Mouse (Mus musculus) megakaryocyte progenitor cell, adult 5-6 weeks (primary cell): ENCODE results near the gene St6gal1. TPM values are rescaled to one million over a fixed set of nuclear protein-coding genes. Genes with fewer than 3 reads are reported as not detected.

Experiments used
- ATAC-seq: replicated peaks from 2 replicates; pipeline ENCODE4 v1.8.0; 2016; ENCODE audit warnings: mild to moderate bottlenecking, moderate TSS enrichment, inconsistent platforms; ENCODE audit not compliant: poor library complexity
- total RNA-seq, 2 experiments: library from RNA; stranded (forward) in 1 of 2; stranded (reverse) in 1 of 2; fragments of 157-497, 149-512 nt in 1 of 2; fragments of 200-1000 nt in 1 of 2; gene quantifications; 2 replicates each; pipeline versions ENCODE4 v1.2.3 to v1.2.4; 2015 to 2017

The St6gal1 gene
- total RNA-seq, 2 experiments from 2014 or later = 0.37 to 1.2 TPM

DNA sequence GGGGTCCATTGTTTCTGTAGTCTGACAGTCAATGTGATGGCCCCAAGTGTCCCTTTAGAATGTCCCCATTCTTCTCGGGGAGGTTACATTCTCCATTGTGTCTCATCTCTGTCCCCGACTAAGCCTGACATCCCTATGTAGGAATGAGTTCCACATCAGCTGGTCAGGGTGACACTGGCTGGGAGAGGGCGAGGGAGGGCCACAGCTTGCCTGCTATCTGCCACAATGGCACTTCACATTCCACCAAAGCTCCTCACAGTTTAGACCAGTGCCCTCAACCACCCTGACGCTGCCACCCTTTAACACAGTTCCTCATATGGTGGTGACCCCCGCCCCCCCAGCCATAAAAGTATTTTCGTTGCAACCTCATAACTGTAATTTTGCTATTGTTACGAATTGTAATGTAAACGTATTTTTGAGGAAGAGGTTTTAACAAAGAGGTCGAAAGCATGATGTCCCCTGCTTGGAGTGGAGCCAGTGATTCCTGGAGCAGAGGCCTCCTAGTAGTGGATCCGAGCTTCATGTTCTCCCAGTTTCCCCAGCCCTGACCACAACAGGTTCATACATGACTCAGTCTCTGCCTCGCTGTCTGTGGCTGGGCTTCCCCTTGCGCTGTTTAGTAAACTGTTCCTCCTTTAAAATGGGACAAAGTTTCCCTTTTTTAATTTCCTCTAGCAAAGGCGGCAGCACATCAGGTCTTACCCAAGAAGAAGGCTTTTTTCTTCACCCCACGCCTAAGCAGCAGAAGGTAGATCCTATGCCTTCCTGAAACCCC is 47.4 kb downstream of the St6gal1 start:
- peak; percentile 67 for ATAC-seq

DNA sequence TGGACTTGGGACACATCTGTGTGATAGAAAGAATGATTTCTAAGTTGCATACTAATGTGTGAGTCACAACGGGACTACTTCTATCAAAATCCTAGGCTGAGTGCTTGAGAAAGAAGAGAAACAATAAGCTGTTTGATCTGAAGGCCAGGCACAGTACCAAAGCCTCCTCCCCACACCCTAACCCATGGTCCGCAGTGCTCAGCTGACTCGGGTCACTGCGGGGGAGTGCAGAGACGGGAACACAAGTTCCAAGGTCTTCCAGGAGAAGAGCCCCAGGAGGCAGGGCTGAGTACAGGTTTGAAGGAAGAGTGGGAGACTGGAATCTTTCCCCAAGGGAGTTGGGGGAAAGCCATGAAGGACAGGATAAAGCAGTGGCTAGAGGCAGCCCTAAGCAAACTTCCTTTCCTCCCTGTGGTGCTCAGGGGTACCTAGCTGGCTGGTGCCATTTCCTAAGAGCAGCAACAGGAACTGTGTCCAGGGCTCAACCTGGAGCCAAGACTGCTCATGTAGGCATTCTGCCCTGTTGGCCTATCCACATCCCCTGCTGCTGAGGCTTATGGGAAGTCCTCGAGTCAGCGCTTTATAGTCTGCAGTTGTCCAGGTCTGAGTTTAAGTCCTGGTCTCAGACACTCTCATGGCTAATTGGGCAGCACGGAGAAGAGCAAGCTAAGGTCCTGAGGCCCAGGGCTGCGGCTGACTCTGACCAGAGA is 48.1 kb downstream of the St6gal1 start:
- peak; percentile 21 for ATAC-seq

DNA sequence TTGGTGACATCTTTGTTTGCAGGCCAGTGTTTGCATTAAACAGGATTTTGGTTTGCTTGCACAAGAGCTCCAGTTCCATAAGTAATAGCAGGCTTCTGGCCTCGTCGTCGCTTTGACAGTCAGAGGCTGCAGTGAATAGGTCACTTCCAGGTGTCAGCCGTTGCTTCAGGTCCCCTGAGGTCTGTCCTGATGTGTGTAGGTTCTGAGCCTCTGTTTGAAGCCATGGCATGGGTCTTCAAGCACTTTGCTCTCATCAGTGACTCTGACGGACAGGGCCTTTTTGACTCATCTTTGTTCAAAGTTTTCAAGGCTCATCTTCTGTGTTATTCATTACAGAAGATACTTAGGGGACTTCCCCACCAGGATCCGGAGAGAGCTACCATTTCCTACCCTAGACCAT is 49.5 kb downstream of the St6gal1 start:
- no peak for ATAC-seq

DNA sequence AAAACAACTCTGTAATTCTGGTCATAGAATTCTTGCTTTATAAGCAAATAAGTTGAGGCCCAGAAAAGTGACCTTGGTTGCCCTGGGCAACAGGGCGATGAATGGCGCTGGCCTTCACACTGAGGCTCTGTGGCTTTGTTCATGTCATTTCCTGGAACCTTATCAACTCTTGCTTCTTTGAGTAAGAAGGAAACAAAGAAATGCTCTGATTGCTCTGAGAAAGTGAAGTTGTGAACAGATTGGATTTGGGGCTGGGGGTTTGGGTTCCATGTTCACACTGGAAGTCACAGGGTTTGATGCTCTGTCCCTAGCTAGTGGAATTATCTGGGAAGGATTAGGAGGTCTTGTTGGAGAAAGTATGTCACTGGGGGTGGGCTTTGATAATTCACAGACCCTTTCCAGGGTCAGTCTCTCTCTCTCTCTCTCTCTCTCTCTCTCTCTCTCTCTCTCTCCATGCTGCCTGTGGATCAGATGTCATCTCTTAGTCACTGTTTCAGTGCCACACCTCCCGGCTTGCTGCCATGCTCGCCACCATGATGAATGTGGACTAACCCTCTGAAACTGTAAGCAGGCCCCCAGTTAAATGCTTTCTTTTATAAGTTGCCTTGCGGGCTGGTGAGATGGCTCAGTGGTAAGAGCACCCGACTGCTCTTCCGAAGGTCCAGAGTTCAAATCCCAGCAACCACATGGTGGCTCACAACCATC is 50.2 kb downstream of the St6gal1 start:
- no peak for ATAC-seq

DNA sequence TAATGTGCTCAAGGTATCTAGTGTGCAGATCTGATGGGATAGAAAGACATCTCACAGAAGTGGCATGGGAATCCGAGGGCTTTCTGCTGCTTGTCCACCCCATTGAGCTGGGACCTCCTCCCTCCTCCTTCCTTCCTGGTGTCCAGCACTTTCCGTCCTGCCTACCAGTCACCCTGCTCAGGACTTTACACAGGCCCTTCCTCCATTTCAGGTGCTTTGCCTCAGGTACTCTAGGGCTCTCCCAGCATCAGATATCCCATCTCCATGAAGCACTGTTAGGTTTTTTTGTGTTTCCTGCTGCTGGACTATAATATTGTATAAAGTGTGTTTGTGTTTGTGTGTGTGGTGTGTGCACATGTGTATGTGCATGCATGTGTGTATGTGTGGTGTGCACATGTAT is 51.1 kb downstream of the St6gal1 start:
- no peak for ATAC-seq

DNA sequence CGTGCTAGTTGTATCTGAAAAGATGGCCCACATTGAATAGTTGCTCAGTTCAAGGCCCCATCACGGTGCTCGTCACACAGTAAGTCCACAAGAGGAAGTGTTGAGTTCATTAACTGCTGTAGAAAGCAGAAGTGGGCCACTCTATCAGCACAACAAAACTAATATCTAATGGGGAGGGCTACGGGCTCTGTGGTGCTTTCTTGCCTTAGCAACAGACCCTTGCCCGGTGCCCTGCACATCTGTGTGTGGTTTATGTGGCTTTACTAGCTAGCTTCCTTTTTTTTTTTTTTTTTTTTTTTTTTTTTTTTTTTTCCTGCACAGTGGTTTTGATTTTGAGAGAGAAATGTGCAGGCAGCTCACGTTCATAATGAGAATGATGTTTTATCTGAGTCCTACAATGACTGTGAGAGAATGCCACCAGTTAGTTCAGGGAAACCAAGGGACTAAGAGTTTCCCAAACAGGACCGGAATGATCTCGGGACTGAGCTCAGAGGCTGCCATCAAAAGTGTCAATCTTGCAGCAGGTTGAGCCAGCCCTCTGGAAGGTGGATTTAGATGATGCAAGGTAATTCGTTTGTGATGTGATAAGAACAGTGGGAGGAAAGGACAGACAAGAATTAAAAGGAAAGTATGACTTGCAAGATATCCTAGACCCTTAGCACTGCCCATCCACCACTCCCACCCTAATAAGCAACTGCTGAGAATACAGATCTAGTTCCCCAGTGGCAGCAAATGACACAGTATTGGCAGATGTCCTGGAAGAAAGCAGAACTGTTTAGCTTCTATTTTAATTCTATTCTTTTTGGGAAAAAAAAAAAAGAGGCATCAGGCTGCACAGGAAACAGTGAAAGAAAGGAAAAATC is 55.6 kb downstream of the St6gal1 start:
- ATAC-seq = peak; percentile 96

DNA sequence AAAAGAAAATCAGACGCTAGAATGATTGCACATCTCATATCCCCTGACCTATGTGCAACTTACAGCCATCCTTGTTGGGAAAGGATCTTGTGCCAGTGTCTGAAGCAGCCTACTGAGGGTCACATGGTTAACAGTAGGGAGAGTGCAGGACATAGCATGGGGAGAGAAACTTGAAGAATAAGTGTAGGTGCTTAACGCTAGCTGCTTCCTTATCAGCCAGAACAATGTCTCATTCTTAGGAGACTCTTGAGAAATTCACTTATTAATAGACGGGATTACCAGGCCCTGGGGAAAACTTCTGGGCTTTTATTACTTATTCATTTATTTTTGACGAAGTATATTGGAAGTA is 56.2 kb downstream of the St6gal1 start:
- ATAC-seq = no peak

DNA sequence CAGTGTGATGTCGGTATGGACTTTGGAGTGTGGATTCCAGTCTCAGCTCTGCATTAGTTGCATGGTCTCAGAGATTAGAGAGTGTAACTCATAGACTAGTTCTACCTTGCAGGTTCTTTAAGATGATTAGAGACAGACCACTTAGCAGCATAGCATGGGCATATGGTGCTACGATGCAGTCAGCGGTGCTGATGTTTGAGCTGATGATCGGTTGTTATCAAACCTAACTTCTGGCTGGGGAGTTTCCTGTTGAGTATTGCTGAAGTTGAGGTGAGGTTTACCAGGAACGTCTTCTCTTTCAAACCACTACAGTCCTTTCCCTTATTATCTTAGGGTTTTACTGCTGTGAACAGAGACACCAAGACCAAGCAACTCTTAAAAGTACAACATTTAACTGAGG is 57.7 kb downstream of the St6gal1 start:
- ATAC-seq = no peak

DNA sequence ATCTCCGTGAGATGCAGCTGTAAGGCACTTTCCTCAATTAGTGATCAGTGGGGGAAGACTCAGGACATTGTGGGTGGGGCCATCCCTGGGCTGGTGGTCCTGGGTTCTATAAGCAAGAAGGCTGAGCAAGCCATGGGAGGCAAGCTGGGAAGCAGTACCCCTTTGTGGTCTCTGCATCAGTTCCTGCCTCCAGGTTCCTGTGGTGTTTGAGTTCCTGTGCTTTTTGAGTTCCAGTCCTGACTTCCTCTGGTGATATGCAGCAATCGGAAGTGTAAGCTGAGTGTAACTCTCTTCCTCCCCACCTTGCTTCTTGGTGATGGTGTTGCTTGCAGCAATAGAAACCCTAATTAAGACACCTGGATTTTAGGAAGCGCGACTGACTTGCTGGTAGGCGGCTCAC is 58.4 kb downstream of the St6gal1 start:
- ATAC-seq = no peak

DNA sequence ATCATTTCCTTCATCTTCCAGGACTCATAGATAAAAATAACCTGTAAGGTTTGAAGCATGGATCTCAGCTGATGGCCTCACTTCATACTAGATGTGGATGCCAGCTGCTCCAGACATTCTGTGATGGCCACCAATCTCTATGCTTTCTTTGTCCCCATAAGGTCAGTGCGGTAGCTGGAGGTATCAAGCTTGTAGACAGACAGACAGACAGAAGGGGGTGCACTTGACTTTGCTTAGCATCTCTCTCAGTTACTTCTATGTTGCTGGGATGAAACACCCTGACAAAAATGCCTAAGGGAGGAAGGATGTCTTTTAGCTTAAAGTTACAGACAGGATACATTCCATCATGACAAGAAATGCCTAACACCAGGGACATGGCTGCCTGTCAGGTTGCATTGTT is 59.1 kb downstream of the St6gal1 start:
- ATAC-seq = no peak

DNA sequence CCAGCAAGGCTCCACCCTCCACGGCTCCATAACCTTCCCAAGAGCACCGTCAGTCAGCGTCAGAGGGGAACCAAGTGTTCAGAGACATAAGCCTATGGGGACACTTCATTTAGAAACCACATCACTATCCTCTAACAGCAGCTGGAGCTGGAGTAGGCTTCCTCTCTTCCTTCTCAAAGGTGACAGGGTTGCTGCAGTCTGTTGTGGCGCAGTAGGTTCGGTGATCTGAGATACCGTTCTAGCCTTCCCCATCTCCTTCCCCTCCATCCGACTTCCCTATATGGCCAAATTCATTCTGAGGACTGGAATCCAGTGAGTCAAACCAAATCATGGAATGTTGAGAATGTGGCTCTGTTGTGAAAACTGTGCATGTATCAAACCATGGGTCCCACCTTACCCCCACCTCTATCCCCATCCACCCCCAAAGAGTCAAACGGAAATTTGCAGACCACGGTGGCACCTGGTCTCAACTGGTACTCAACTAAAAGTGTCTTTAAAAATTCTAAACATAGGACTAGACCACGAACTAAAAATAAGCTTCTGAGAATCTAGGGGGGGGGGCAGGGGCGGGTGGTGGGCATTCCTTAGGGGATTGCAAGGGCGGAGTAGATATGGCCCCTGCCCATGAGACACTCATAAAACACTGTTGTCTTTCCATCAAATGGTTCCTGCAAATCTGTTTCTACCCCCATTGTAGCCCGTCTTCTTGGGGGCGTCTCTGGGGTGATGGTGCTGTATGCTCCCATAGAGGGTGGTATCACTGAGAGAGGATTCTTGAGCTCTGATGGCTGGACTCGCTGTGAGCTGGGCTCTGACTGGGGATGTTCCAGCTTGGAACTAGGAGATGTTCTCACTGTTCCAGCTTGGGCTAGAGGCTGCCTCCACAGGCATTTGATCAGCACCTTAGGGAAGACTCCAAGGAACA is 60.2 kb downstream of the St6gal1 start:
- ATAC-seq = 0 out of 2 replicates have a peak, but pooled peaks have one; percentile 12

DNA sequence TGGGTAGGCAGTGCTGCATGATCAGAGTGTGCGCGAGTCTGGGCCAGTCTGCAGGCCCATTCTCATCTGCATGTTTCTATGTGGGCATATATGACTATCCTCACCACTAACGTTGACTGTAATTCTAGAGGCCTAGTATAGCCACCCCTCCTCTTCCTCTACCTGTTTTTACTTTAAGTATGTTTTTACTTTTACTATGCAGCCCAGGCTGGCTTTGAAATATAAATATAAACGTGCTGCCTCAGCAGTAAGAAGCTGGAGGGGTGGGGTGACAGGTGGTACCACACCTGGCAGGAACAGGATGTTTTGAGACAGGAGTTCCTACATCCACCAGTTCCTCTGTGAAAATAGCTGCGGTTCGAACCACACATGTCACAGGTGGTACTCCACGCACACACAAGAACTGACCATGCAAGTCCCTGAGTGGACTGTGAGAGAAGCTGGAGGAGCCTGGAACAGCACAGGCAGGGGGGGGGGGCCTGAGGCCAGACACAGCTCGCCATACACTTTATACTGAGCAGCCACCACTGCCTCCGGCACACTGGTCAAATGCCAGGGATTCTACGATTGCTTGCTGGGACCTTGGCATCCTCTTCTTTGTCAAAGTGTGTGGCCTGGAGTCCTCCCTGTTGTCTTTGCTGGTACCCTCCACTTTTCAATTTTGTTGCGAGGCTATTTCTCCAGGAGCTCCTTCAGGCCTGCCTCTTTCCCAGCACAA is 62.0 kb downstream of the St6gal1 start:
- ATAC-seq = no peak

DNA sequence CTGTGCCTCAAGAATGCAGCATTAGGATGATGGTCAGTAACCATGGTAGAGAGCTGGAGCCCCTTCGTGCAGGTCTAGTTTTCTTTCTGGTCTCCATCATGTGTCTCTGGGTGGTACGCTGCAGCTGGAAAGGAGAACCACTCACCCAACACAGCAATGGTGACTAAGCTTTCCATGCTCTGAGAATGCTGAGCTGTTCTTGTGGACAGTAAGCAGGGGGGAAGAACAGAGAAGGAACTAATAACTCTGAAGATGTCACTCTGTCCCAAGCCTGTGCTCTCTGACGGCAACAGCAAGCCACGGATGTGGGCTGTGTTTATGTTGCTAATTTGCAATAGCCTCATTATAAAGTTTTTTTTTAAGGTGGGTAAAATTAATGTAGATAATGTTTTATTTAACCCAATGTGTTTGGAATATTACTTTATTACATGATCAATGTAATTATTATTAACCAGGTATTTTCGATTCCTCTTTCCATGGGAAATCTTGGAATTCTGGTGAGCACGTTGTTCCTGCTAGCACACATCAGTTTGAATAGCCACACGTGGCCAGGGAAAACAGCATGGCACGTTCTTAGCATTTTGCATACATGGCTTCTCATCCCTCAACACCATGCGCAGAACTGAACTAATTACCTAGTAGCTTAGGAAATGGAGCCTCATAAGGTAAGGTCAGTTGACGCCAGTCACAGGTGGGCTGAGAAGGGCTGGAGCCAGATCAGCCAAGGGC is 62.9 kb downstream of the St6gal1 start:
- peak; percentile 82 for ATAC-seq

DNA sequence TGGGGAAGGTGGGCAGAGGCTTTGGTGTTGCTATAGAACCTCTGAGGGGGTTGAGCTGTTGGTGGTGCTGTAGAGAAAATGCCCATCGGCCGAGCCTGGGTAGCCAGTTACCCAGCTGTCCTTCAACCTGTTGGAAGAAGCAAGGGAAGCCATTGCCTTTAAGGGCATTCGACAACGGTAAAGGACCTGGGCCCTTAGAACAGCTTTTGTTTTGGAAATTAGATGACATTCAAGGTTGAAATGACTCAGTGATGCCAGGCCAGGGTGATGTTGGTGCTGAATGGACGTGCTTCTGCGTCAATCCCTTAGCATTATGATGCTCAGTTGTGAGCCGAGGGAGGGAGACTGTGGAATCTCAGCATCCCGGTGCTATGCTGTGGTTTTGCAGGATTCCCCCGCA is 63.6 kb downstream of the St6gal1 start:
- ATAC-seq = no peak

DNA sequence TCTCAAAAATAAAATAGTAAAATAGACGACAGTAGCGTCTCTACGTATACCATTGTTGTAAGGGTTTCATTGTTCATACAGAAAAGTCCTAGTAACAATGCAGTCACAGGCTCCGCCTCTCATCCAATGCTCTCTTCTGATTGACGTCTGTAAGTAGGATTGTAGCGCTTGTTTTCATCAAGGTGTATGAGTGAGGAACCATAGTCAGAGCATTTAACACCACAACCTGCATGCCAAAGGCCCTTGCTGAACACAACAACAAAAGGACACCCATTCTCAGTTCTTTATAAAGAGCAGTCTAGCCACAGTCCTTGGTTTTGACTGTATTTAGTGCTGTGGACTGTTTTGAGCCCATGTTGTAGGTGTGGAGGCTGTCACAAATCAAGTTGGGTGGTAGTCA is 64.9 kb downstream of the St6gal1 start:
- no peak for ATAC-seq

DNA sequence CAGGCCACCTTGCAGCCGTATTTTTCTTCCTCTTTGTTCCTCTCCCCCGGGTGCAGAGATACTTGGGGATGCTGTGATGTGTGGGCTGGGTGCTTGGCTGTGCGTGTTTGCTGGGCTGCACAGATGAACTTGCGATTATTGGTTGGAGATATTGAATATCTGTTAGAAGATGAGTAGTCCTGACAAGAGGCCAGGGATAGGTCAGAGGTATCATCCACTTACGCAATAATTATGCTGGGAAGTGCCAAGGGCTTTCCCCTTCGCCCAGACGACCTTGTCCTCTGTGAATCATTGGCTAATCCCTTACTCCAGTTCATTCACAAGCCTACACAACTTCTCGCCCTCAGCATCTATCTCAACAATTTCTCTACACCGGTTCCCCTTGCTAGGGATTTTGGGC is 65.6 kb downstream of the St6gal1 start:
- ATAC-seq = no peak

DNA sequence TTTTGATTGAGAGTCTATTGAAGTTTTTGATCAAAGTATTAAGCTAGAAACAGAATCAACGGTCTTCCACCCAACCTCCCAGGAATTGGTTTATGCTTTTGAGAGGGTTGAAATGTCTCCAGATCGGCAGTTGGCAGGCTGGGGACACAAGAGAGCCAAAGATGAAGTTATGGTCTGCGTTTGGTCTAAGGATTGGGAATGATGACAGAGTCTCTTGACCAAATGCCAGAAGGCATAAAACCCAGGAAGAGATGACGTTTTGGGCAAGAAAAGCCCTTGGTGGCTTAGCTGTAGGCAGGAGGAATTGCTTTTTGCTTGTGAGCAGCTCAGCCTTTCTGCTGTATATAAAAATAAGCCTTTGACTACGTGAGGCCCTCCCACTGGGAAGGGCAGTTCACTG is 67.0 kb downstream of the St6gal1 start:
- no peak for ATAC-seq

DNA sequence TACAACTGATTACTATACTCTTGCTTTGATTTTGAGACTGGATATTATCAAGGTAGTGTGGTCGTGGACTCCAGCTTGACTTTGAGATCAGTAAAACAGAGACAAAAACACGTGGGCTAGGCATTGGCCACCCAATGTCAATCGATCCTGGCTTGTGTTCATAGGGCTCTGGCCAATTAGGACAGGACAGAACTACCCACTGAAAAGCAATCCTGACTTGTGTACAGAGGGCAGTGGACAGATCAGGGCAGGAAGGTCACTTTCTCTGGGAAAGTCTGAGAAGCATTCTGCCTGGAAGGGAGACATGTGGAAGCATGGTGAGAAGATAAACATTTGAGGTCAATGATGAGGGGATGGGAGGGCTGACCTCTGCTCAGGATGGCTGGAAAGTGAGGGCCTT is 69.7 kb downstream of the St6gal1 start:
- no peak for ATAC-seq

DNA sequence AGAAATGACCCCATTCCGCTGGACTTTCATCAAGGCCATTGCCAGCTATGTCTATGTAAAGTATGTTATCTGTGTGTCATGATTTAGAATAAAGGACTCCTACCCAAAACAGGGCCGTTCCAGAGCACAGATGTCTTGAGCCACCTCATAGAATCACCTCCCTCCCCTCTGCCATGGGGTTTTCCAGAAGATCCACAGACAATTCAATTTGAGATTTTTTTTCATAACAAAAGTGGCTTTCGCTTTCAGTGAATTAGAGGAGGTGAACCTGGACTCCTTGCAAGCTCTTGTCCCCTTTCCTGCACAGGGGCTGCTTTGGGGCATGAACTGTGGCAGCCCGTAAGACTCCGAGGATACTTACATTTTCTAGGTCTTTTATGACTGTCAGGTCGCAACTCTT is 70.2 kb downstream of the St6gal1 start:
- ATAC-seq = no peak
